Mouse (Mus musculus) erythroblast, embryonic 14.5 days (primary cell): ENCODE data around the gene Ubqln1. TPM values are rescaled to one million over a fixed set of nuclear protein-coding genes. Genes with fewer than 3 reads are reported as not detected.

Source experiments
- H3K27me3 ChIP-seq: 2 replicates; pipeline ENCODE4 v1.6.1; 2012; ENCODE audit warnings: inconsistent platforms; ENCODE audit not compliant: control insufficient read depth
- H3K36me3 ChIP-seq: 2 replicates; pipeline ENCODE4 v1.6.1; 2012; ENCODE audit warnings: mild to moderate bottlenecking, inconsistent platforms; ENCODE audit not compliant: control insufficient read depth
- H3K4me1 ChIP-seq: 2 replicates; pipeline ENCODE4 v1.6.1; 2012; ENCODE audit warnings: inconsistent platforms; ENCODE audit not compliant: control insufficient read depth
- H3K4me3 ChIP-seq: replicated peaks from 2 replicates; pipeline ENCODE3; 2012; ENCODE audit warnings: moderate library complexity, mild to moderate bottlenecking, inconsistent platforms
- H3K9me3 ChIP-seq: 2 replicates; pipeline ENCODE4 v1.6.1; 2012; ENCODE audit warnings: low read length, inconsistent platforms, mixed read lengths; ENCODE audit not compliant: control insufficient read depth
- GATA1 ChIP-seq: IDR thresholded peaks from 2 replicates; pipeline ENCODE4 v1.6.1; 2012; ENCODE audit warnings: low read length, inconsistent platforms, mixed read lengths
- TAL1 ChIP-seq: IDR thresholded peaks from 3 replicates; pipeline ENCODE4 v1.6.1; 2012; ENCODE audit warnings: low read length, inconsistent platforms, mixed read lengths
- polyA plus RNA-seq: library from polyadenylated mRNA; stranded (reverse); fragments of >175 nt; gene quantifications from 2 replicates; pipeline ENCODE4 v1.2.3, GENCODE M21; 2012

Gene Ubqln1
- polyA plus RNA-seq, 1 experiment: 4.3 TPM

DNA sequence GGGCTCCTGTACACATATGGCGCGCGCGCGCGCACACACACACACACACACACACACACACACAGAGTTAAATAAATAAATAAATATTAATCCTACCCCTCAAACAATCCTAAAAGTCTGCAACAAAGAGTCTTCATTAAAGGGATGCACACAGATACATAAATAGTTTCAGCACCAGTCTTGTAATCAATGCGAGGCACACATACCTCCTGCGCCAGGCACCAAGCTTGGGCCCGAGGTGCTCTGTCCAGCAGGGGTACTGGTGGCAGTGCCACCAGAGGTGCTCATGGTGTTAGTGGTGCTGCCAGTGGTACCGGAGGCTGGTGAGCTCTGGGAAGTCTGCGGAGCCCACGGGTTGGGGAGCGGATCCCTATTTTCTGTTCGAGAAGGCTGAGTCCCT, 23.9 kb downstream of the Ubqln1 start:
- Histone ChIP-seq H3K27me3 (no peaks in the 10 kb centered on the region), H3K4me1 (no peaks in the 10 kb centered on the region), H3K36me3 (peaks cover 87% of the 10 kb centered on the region), H3K9me3 (no peaks in the 10 kb centered on the region), H3K4me3 (no peak overlapping the region)
- TF ChIP-seq GATA1: no peak
- no peak for TF ChIP-seq TAL1

DNA sequence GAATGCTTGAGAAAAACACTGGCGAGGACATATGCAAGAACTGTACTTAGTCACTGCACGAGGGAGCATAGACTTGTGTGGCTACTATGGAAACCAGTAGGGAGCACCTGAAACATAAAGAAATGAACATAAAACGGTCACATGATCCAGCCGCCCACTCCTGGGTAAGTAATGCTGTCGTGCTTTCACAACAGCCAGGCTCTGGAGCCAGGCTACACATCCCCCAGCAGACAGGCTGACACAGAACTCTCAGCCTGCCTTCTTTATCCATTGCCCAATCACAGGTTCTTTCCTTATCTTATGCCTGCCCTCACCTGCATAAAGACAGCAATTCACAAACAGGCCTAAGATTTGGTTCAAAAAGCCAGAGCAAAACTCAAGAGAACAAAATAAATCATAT, 26.0 kb downstream of the Ubqln1 start:
- Histone ChIP-seq H3K27me3 (no peaks in the 10 kb centered on the region), H3K36me3 (peaks cover 82% of the 10 kb centered on the region), H3K4me3 (no peak overlapping the region), H3K9me3 (no peaks in the 10 kb centered on the region), H3K4me1 (no peaks in the 10 kb centered on the region)
- TF ChIP-seq GATA1: no peak

DNA sequence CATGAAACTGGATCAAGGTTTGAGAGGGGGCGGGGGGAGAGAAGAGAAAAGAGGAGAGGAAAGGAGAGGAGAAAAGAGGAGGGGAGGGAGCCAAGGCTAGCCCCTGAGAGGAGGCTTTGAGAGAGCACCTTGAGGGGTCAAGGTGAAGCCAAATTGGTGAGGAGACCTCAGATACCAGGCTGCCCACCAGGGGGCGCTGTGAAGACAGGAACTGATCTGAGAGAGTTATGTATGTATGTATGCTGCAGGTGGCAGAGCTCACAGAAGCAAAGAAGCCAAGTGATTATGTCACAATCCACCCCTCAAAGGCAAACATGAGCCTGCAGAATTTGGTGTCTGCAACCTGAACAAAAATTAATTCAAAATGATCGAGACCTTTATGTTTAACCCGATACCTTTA, 27.0 kb downstream of the Ubqln1 start:
- Histone ChIP-seq H3K27me3 (no peaks in the 10 kb centered on the region), H3K9me3 (no peaks in the 10 kb centered on the region), H3K36me3 (peaks cover 85% of the 10 kb centered on the region), H3K4me1 (no peaks in the 10 kb centered on the region; the same call in 1 of the 2 replicates), H3K4me3 (no peak overlapping the region)
- TF ChIP-seq TAL1 (no peak), GATA1 (no peak)

DNA sequence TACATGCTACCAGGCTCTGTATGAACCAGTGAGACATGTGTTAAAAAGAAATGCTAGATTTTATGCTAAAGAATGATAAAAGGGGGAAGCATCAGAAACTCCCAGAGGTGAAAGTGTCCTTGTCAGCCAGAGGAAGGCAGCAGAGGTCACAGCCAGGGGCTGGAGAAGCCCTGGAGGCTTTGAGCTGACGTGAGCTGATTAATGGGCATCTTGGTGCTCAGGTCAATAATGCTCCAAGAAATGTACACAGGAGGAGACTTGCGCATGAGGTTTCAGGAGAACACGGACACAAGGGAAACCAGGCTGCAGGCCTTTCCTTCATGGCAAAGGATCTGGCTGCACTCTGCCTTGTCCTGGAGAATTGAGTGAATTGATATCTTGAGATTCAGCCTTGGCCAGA, 27.7 kb downstream of the Ubqln1 start:
- Histone ChIP-seq H3K4me3 (no peak overlapping the region), H3K36me3 (peaks cover 86% of the 10 kb centered on the region), H3K9me3 (no peaks in the 10 kb centered on the region), H3K4me1 (no peaks in the 10 kb centered on the region; the same call in 1 of the 2 replicates), H3K27me3 (no peaks in the 10 kb centered on the region)
- no peak for TF ChIP-seq GATA1
- no peak for TF ChIP-seq TAL1

DNA sequence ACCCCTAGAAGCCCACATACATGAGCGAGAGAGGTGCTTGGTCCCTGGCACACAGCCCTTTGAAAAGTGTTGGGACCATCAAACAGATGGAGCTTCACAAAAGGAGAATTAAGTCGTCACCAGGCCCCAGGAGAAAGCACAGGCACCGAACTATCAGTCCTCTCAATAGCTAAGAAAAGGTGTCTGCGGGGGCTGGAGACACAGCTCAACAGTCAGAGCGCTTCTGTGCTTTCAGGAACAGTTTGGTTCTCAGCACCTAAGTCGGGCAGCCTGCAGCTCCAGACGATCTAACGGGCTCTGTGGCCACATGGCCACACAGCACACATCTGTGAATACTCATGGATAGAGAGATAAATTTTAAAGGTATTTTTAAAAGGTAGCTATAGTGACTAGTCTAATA, 29.2 kb downstream of the Ubqln1 start:
- no peaks in the 10 kb centered on the region for H3K27me3 ChIP-seq
- no peak for TF ChIP-seq GATA1
- no peak for TF ChIP-seq TAL1
- H3K36me3 ChIP-seq: peaks cover 82% of the 10 kb centered on the region
- no peaks in the 10 kb centered on the region for H3K9me3 ChIP-seq
- no peak overlapping the region for H3K4me3 ChIP-seq
- H3K4me1 ChIP-seq: no peaks in the 10 kb centered on the region; the same call in 1 of the 2 replicates

DNA sequence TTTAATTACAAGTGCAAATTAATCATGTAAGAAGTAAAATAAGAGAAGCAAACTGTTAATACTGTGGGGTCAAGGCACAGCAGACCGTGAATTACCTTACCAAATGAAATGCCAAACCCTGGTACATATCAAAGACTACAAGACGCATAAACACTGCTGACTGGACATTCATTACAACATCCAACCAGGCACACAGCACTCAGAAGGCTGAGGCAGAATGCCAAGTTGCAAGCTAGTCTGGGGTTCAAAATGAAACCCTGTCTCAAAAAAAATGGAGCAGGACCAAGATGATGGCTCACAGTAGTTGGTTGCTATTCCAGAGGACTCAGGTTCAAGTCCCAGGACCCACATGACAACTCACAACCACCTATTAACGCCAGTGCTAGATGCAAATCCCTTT, 31.3 kb downstream of the Ubqln1 start:
- Histone ChIP-seq H3K4me1 (no peaks in the 10 kb centered on the region; the same call in 1 of the 2 replicates), H3K9me3 (no peaks in the 10 kb centered on the region)

DNA sequence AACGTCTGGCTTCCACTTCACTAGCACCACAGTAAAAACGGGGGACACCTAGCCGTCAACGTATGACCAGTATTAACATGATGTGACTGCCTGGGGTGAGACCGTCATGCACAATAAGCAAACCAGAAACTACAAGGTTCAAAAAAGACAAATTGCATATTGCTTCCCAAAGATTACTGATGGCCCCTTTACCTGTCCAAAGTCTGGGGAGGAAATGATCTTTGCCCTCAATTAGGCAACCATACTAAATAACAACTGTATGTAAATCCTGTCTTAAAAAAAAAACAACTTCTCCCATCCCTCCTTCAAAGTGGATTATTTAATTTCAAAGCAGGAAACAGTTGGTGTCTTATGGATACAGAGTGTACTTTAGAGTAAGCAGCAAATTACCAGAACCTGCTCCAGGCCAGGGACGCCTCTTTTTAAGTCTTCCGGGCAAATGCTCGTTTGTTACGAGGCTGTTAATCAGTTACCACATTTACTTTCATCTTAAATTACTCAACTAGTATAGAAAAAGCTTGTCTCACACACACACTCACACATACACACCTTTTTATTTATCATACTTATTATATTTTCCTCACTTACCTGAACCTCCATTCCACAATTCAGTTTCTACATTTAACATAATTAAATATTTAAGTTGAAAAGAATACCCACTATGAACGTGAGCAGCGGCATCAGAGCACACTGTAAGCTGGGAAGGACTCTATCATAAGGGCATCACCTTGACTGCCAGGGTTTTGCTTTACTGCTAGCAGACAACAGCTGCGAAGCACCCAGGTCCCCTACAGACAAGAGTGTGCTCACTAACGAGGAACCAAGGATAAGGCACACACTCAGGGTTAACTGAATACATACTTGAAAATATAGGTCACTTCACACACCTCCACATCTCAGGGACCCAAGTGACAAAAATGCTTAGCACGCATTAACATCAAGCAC, 33.6 kb downstream of the Ubqln1 start:
- H3K4me1 ChIP-seq: no peaks in the 10 kb centered on the region; the same call in 1 of the 2 replicates
- peaks cover 84% of the 10 kb centered on the region for H3K36me3 ChIP-seq
- H3K9me3 ChIP-seq: no peaks in the 10 kb centered on the region
- no peaks in the 10 kb centered on the region for H3K27me3 ChIP-seq
- TF ChIP-seq TAL1: no peak
- TF ChIP-seq GATA1: no peak
- H3K4me3 ChIP-seq: no peak overlapping the region

More for the DNA sequence above, 31.3 kb downstream of the Ubqln1 start:
- Histone ChIP-seq H3K27me3 (no peaks in the 10 kb centered on the region), H3K36me3 (peaks cover 83% of the 10 kb centered on the region), H3K4me3 (no peak overlapping the region)
- TF ChIP-seq TAL1 (no peak), GATA1 (no peak)

DNA sequence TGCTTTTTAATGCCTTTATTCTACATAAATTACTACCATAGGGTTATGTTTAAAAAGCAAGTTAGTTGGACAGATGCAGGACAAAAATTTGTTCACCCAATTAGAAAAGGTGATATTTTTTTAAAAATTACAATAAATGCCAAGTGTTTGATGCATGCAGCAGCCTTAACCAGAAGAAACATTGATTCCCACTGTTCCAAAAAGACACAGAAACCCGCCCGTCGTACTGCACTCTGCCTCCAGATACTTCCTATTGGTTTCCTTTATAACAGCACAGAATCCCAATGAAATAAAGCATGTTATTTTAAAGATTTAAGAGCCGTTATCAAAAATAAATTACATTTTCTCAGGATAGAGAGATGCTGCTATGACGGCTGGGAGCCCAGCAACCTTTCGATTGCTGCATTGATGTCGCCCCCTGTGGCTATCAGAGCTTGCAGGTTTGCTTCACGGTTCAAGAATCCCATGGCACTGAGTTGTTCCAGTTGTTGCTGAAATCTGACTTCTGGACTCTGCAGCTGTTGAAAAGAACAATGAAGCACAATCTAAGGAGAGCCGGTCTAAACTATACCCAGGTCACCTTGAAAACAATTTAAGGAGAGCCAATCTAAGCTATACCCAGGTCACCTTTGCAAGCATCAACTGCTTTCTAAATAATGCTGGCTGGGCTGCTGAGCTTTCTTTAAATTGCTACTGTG, 37.8 kb downstream of the Ubqln1 start:
- H3K4me1 ChIP-seq: no peaks in the 10 kb centered on the region
- peaks cover 90% of the 10 kb centered on the region for H3K36me3 ChIP-seq
- TF ChIP-seq TAL1 (no peak), GATA1 (no peak)
- no peaks in the 10 kb centered on the region for H3K9me3 ChIP-seq
- H3K4me3 ChIP-seq: no peak overlapping the region
- no peaks in the 10 kb centered on the region for H3K27me3 ChIP-seq

DNA sequence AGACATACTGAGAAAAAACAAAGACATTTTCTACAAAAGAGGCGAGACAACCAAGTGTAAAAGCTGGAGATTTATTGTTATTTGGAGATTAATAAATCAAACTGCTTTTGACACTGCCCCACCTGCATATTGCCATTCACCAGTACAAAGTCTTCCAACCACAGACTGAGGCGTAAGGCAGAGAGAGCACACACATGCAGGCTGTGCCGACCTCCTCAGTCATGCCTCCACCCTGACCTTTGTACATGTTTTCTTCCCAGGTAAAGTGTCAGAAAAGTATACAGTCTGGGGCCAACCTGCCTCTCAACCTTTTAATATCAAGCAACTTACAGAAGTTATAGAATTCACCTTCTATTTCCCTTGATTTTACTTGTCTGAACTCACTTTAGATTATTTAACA, 39.3 kb downstream of the Ubqln1 start:
- TF ChIP-seq GATA1: no peak
- no peak for TF ChIP-seq TAL1
- H3K36me3 ChIP-seq: peaks cover 85% of the 10 kb centered on the region
- no peaks in the 10 kb centered on the region for H3K27me3 ChIP-seq
- no peaks in the 10 kb centered on the region for H3K9me3 ChIP-seq
- H3K4me1 ChIP-seq: no peaks in the 10 kb centered on the region
- no peak overlapping the region for H3K4me3 ChIP-seq
